Mouse (Mus musculus) MEL (cell line): ENCODE results near the gene Il1a. TPM values are rescaled to one million over a fixed set of nuclear protein-coding genes. Genes with fewer than 3 reads are reported as not detected.

ENCODE experiments used
- DNase-seq: peaks from one replicate; pipeline ENCODE4 v3.0.0; 2011; ENCODE audit warnings: low read depth, low spot score
- H3K27ac ChIP-seq: 2 replicates; pipeline ENCODE4 v1.5.1; 2012; ENCODE audit warnings: low read depth, mild to moderate bottlenecking, control low read depth, low read length, moderate library complexity; ENCODE audit not compliant: control insufficient read depth
- H3K27me3 ChIP-seq, 2 experiments: fragments of 150-350 bp in 1 of 2; sonication (generic) in 1 of 2; 2 replicates each; pipeline ENCODE4 v1.6.1; 2012; ENCODE audit warnings: low read length in 2 of 2, mild to moderate bottlenecking in 2 of 2, improper control_type of control experiment in 1 of 2, moderate library complexity in 1 of 2; ENCODE audit not compliant: insufficient read depth in 2 of 2, control insufficient read depth in 1 of 2
- H3K36me3 ChIP-seq, 2 experiments: 2 replicates each; pipeline ENCODE4 v1.6.1; 2012 to 2014; ENCODE audit warnings: low read length in 2 of 2, improper control_type of control experiment in 1 of 2, inconsistent platforms in 1 of 2, mild to moderate bottlenecking in 1 of 2; ENCODE audit not compliant: insufficient read depth in 2 of 2, control insufficient read depth in 1 of 2
- H3K4me1 ChIP-seq, 2 experiments: fragments of 150-350 bp in 1 of 2; sonication (generic) in 1 of 2; 2 replicates each; pipeline ENCODE4 v1.6.1; 2012; ENCODE audit warnings: low read length in 2 of 2, improper control_type of control experiment in 1 of 2, mild to moderate bottlenecking in 1 of 2; ENCODE audit not compliant: insufficient read depth in 2 of 2, control insufficient read depth in 1 of 2
- H3K4me3 ChIP-seq, 2 experiments: fragments of 150-350 bp in 1 of 2; sonication (generic) in 1 of 2; 2 replicates each; pipeline ENCODE4 v1.5.1; 2012; ENCODE audit warnings: low read depth in 2 of 2, low read length in 2 of 2, mild to moderate bottlenecking in 2 of 2, moderate library complexity in 2 of 2, control low read depth in 1 of 2, improper control_type of control experiment in 1 of 2; ENCODE audit not compliant: control insufficient read depth in 1 of 2, insufficient read depth in 1 of 2
- H3K79me2 ChIP-seq: 2 replicates; pipeline ENCODE4 v1.6.1; 2012; ENCODE audit warnings: mild to moderate bottlenecking, low read length, moderate library complexity; ENCODE audit not compliant: control insufficient read depth, poor library complexity, insufficient read depth
- H3K9ac ChIP-seq: 2 replicates; pipeline ENCODE4 v1.6.1; 2012; ENCODE audit warnings: low read depth, mild to moderate bottlenecking, control low read depth, low read length, moderate library complexity; ENCODE audit not compliant: control insufficient read depth, poor library complexity, severe bottlenecking
- H3K9me3 ChIP-seq: fragments of 150-350 bp; sonication (generic); replicated peaks from 2 replicates; pipeline ENCODE4 v1.6.1; 2012; ENCODE audit warnings: mild to moderate bottlenecking, low read length, improper control_type of control experiment, moderate library complexity; ENCODE audit not compliant: insufficient read depth
- CHD1 ChIP-seq: IDR thresholded peaks from 2 replicates; pipeline ENCODE4 v1.6.1; 2012; ENCODE audit warnings: low read depth, mild to moderate bottlenecking, inconsistent platforms, low read length, improper control_type of control experiment
- CTCF ChIP-seq, 3 experiments: IDR thresholded peaks in 2 of 3; conservative IDR thresholded peaks in 1 of 3; 2 replicates each; pipeline ENCODE4 v1.5.1; 2011 to 2012; ENCODE audit warnings: low read length in 3 of 3, low read depth in 2 of 3, mild to moderate bottlenecking in 2 of 3, improper control_type of control experiment in 1 of 3, inconsistent platforms in 1 of 3, mixed read lengths in 1 of 3, moderate library complexity in 1 of 3; ENCODE audit not compliant: control insufficient read depth in 1 of 3, insufficient read depth in 1 of 3, poor library complexity in 1 of 3, severe bottlenecking in 1 of 3
- E2F4 ChIP-seq: IDR thresholded peaks from 2 replicates; pipeline ENCODE4 v1.6.1; 2011; ENCODE audit warnings: low read depth, low read length, improper control_type of control experiment, borderline replicate concordance
- ELF1 ChIP-seq: IDR thresholded peaks from 2 replicates; pipeline ENCODE4 v1.6.1; 2014; ENCODE audit warnings: low read depth, mild to moderate bottlenecking, inconsistent platforms, low read length, improper control_type of control experiment, moderate library complexity
- JUND ChIP-seq: IDR thresholded peaks from 2 replicates; pipeline ENCODE4 v1.6.1; 2011; ENCODE audit warnings: low read depth, mild to moderate bottlenecking, improper control_type of control experiment, low read length
- MAFK ChIP-seq: IDR thresholded peaks from 2 replicates; pipeline ENCODE4 v1.6.1; 2011; ENCODE audit warnings: low read depth, mild to moderate bottlenecking, low read length, improper control_type of control experiment, borderline replicate concordance
- MAX ChIP-seq: IDR thresholded peaks from 2 replicates; pipeline ENCODE4 v1.6.1; 2011; ENCODE audit warnings: low read length, improper control_type of control experiment
- MYB ChIP-seq: IDR thresholded peaks from 2 replicates; pipeline ENCODE4 v1.6.1; 2011; ENCODE audit warnings: mild to moderate bottlenecking, low read depth, low read length, improper control_type of control experiment
- MYC ChIP-seq: IDR thresholded peaks from 2 replicates; pipeline ENCODE4 v1.6.1; 2011; ENCODE audit warnings: low read depth, mild to moderate bottlenecking, low read length, improper control_type of control experiment, moderate library complexity
- NELFE ChIP-seq: IDR thresholded peaks from 2 replicates; pipeline ENCODE4 v1.6.1; 2011; ENCODE audit warnings: low read depth, low read length, improper control_type of control experiment
- NRF1 ChIP-seq: IDR thresholded peaks from 2 replicates; pipeline ENCODE4 v1.6.1; 2014; ENCODE audit warnings: low read depth, mild to moderate bottlenecking, inconsistent platforms, low read length, improper control_type of control experiment, moderate library complexity; ENCODE audit not compliant: poor library complexity, insufficient read depth, severe bottlenecking
- POLR2AphosphoS2 ChIP-seq: IDR thresholded peaks from 2 replicates; pipeline ENCODE4 v1.6.1; 2011; ENCODE audit warnings: low read length, improper control_type of control experiment
- POLR2AphosphoS5 ChIP-seq: IDR thresholded peaks from 2 replicates; pipeline ENCODE4 v1.6.1; 2012; ENCODE audit warnings: low read depth, borderline replicate concordance, mild to moderate bottlenecking, inconsistent platforms, low read length, moderate library complexity, mixed read lengths
- RAD21 ChIP-seq: IDR thresholded peaks from 2 replicates; pipeline ENCODE4 v1.6.1; 2011; ENCODE audit warnings: mild to moderate bottlenecking, low read depth, low read length, improper control_type of control experiment
- TBP ChIP-seq: IDR thresholded peaks from 2 replicates; pipeline ENCODE4 v1.8.0; 2011; ENCODE audit warnings: low read depth, low read length, improper control_type of control experiment
- TCF12 ChIP-seq: IDR thresholded peaks from 2 replicates; pipeline ENCODE4 v1.6.1; 2014; ENCODE audit warnings: low read depth, mild to moderate bottlenecking, inconsistent platforms, low read length, improper control_type of control experiment, moderate library complexity
- UBTF ChIP-seq: IDR thresholded peaks from 2 replicates; pipeline ENCODE4 v1.6.1; 2012; ENCODE audit warnings: low read depth, mild to moderate bottlenecking, inconsistent platforms, low read length, improper control_type of control experiment, moderate library complexity, borderline replicate concordance; ENCODE audit not compliant: insufficient read depth
- USF2 ChIP-seq, 2 experiments: IDR thresholded peaks; 2 replicates each; pipeline ENCODE4 v1.6.1; 2011 to 2012; ENCODE audit warnings: improper control_type of control experiment in 2 of 2, low read length in 2 of 2, borderline replicate concordance in 1 of 2, inconsistent platforms in 1 of 2, low read depth in 1 of 2, mild to moderate bottlenecking in 1 of 2; ENCODE audit not compliant: insufficient read depth in 1 of 2
- ZC3H11A ChIP-seq: IDR thresholded peaks from 2 replicates; pipeline ENCODE4 v1.6.1; 2012; ENCODE audit warnings: low read depth, mild to moderate bottlenecking, inconsistent platforms, low read length, improper control_type of control experiment
- ZMIZ1 ChIP-seq: IDR thresholded peaks from 2 replicates; pipeline ENCODE4 v1.6.1; 2012; ENCODE audit warnings: low read depth, mild to moderate bottlenecking, inconsistent platforms, low read length, improper control_type of control experiment, moderate library complexity
- ZNF384 ChIP-seq: IDR thresholded peaks from 2 replicates; pipeline ENCODE4 v1.6.1; 2012; ENCODE audit warnings: low read depth, mild to moderate bottlenecking, inconsistent platforms, low read length, improper control_type of control experiment
- polyA plus RNA-seq, 2 experiments: library from polyadenylated mRNA; stranded (reverse) in 1 of 2; unstranded in 1 of 2; fragments of >175 nt in 1 of 2; fragments of >200 nt in 1 of 2; gene quantifications; 2 replicates each; pipeline versions ENCODE4 v1.2.1 to v1.2.4; 2012; ENCODE audit warnings: low replicate concordance in 2 of 2, low read depth in 1 of 2; ENCODE audit not compliant: insufficient read length in 2 of 2, insufficient read depth in 1 of 2, missing spikeins in 1 of 2
- total RNA-seq: library from RNA; depleted of rRNA; stranded (reverse); fragments of 300-350 nt; gene quantifications from 2 replicates; pipeline ENCODE4 v1.2.3, GENCODE M21; 2012

Il1a gene
- total and polyA plus RNA-seq, 3 experiments: 0.10 TPM; not detected in 2

- Histone ChIP-seq H3K4me3 (no peak overlapping the region), H3K4me1 (no peaks in the 10 kb centered on the region), H3K27ac (no peak overlapping the region), H3K27me3 (peaks cover 0 to 2% of the 10 kb centered on the region in 2 experiments; a peak in 2 of 4 replicates), H3K9ac (no peak overlapping the region), H3K9me3 (no peaks in the 10 kb centered on the region), H3K36me3 (no peaks in the 10 kb centered on the region), H3K79me2 (no peaks in the 10 kb centered on the region)
- TF ChIP-seq E2F4 (no peak), CHD1 (no peak), NELFE (no peak), UBTF (no peak), POLR2AphosphoS5 (no peak), CTCF (IDR thresholded peaks at IDR 0.05 in 2 of 3, conservative IDR thresholded peaks at IDR 0.05 in 1 of 3; ENCODE audit: control insufficient read depth in 1 of 3, insufficient read depth in 1 of 3, low read depth in 2 of 3, low read length in 3 of 3, poor library complexity in 1 of 3, severe bottlenecking in 1 of 3) (no peak), MAFK (no peak), JUND (no peak)
- DNase-seq: no peak
Measured at GRCm38 (mm10) chr2:129330540-129330939, 20.8 kb upstream of the Il1a start.

DNA sequence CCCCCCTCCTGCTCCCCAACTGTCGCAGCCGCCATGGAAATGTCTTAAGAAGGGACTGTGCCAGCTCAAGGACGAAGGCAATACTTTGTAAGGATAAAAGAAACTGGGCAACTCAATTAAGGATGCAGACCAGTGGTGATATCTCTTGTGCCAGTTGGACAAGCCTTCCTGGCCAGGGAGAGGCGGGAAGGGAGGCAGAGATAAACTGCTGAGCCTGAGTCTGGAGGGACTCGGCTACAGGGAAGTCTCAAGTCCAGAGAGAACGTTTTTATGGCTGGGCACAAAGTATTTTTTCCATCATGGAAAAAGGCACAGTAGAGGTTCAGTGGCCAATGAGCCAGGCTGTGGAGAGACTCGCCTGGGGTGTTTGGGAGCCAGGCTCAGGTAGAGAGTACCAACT lies 20.3 kb upstream of the Il1a start:
- no peak for DNase-seq
- no peak overlapping the region for H3K9ac ChIP-seq

DNA sequence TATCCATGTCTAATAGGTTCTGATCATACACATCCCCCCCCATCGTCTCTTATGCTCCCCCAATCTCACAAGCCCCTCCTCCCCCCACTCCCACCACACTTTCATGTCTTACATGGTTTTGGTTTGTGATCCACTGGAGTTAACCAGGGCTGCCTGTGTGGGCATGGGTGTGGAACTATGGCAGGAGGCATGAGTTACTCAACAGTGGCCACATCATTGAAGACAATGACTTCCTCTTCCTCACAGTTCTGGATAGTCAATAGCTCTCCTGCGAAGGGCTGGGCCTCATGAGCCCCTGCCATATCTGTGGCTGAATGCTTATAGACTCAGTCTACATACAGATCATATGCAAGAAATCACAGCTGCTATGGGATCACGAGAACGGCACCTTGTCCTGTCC lies 18.5 kb upstream of the Il1a start:
- no peaks in the 10 kb centered on the region for H3K4me1 ChIP-seq
- TF ChIP-seq USF2 (IDR thresholded peaks at IDR 0.05; ENCODE audit: borderline replicate concordance in 1 of 2, insufficient read depth in 1 of 2, low read depth in 1 of 2, low read length in 2 of 2) (no peak), POLR2AphosphoS2 (no peak), MYC (no peak), NRF1 (no peak), ZNF384 (no peak), POLR2AphosphoS5 (no peak), MAX (no peak), CHD1 (no peak), TCF12 (no peak)

More for the DNA sequence above, 20.3 kb upstream of the Il1a start:
- Histone ChIP-seq H3K36me3 (no peaks in the 10 kb centered on the region), H3K79me2 (no peaks in the 10 kb centered on the region), H3K9me3 (no peaks in the 10 kb centered on the region), H3K4me3 (no peak overlapping the region), H3K27me3 (peaks cover 0 to 2% of the 10 kb centered on the region in 2 experiments; a peak in 2 of 4 replicates), H3K4me1 (no peaks in the 10 kb centered on the region), H3K27ac (no peak overlapping the region)
- TF ChIP-seq ZMIZ1 (no peak), TBP (no peak), ELF1 (no peak), MYB (no peak), CHD1 (no peak), NRF1 (no peak), ZC3H11A (no peak), JUND (no peak), RAD21 (no peak)

More for the DNA sequence above, 18.5 kb upstream of the Il1a start:
- H3K27ac ChIP-seq: no peak overlapping the region
- H3K79me2 ChIP-seq: no peaks in the 10 kb centered on the region
- H3K36me3 ChIP-seq: no peaks in the 10 kb centered on the region
- H3K4me3 ChIP-seq: no peak overlapping the region
- no peak overlapping the region for H3K9ac ChIP-seq
- no peak for DNase-seq
- H3K9me3 ChIP-seq: no peaks in the 10 kb centered on the region
- H3K27me3 ChIP-seq: peaks cover 1 to 2% of the 10 kb centered on the region in 2 experiments; a peak in 2 of 4 replicates
